Mouse (Mus musculus) adrenal gland, adult 18-20 months (tissue): ENCODE results near the gene Myh7. TPM values are rescaled to one million over a fixed set of nuclear protein-coding genes. Genes with fewer than 3 reads are reported as not detected.
"Not testable (repeated sequence)": the region's sequence is repeated elsewhere in the genome, so short reads cannot be mapped to it uniquely, and the experiment has no call there.

Experiments
- DNase-seq, 2 experiments: peaks; one replicate each; pipeline ENCODE4 v3.0.0; 2021 to 2022; ENCODE audit warnings: low spot score in 2 of 2
- total RNA-seq, 2 experiments: library from RNA; stranded (reverse); gene quantifications; 1 replicate in 1 of 2; 2 replicates in 1 of 2; pipeline ENCODE4 v1.2.3; 2021

Myh7 gene
- total RNA-seq, 2 experiments from 2014 or later = 0.42 TPM; not detected in 1

GRCm38 (mm10) chr14:54947008-54947407, 47.4 kb downstream of the Myh7 start:
- not testable (repeated sequence) for DNase-seq

GRCm38 (mm10) chr14:54945975-54946704, 48.3 kb downstream of the Myh7 start:
- no peak for DNase-seq

- DNase-seq = no peak
These were observed 49.5 kb downstream of the Myh7 start for GRCm38 (mm10) chr14:54944939-54945338.

GRCm38 (mm10) chr14:54943971-54944370, 50.5 kb downstream of the Myh7 start:
- DNase-seq = no peak

GRCm38 (mm10) chr14:54942479-54942878, 51.9 kb downstream of the Myh7 start:
- DNase-seq = no peak

GRCm38 (mm10) chr14:54941024-54941978, 53.1 kb downstream of the Myh7 start:
- DNase-seq = no peak

- no peak for DNase-seq
These were observed 54.3 kb downstream of the Myh7 start for GRCm38 (mm10) chr14:54940176-54940530.

GRCm38 (mm10) chr14:54939434-54940175, 54.8 kb downstream of the Myh7 start:
- DNase-seq = peak; percentile 62 to 66

GRCm38 (mm10) chr14:54938431-54939219, 55.8 kb downstream of the Myh7 start:
- DNase-seq = no peak

- no peak for DNase-seq
These were observed 56.9 kb downstream of the Myh7 start for GRCm38 (mm10) chr14:54937361-54938182.

- DNase-seq = no peak
These were observed 57.6 kb downstream of the Myh7 start for GRCm38 (mm10) chr14:54936831-54937160.

GRCm38 (mm10) chr14:54935904-54936830, 58.3 kb downstream of the Myh7 start, which contains the start of gene Cmtm5:
Cmtm5 (plus strand) TSS chr14:54936261.
- DNase-seq = no peak

GRCm38 (mm10) chr14:54932645-54933150, 61.7 kb downstream of the Myh7 start, which contains the start of gene Il25:
Il25 (plus strand) TSS chr14:54932695.
- no peak for DNase-seq

GRCm38 (mm10) chr14:54930431-54930830, 64.0 kb downstream of the Myh7 start:
- DNase-seq = no peak

GRCm38 (mm10) chr14:54929801-54930200, 64.6 kb downstream of the Myh7 start:
- DNase-seq = no peak

GRCm38 (mm10) chr14:54927296-54927695, 67.1 kb downstream of the Myh7 start:
- no peak for DNase-seq

GRCm38 (mm10) chr14:54926401-54927158, 67.8 kb downstream of the Myh7 start:
- DNase-seq = peak in 1 of 2 experiments; percentile 29
